Mouse (Mus musculus) hindlimb bud, embryonic 11.5 days (tissue): ENCODE measurements around the gene Gm4869.
"Not testable (repeated sequence)": the region's sequence is repeated elsewhere in the genome, so short reads cannot be mapped to it uniquely, and the experiment has no call there.

ENCODE experiments used
- DNase-seq: peaks from one replicate; pipeline ENCODE4 v3.0.0-alpha.2; 2012; ENCODE audit warnings: low read depth, low spot score; ENCODE audit errors: extremely low spot score

The Gm4869 gene

GRCm38 (mm10) chr5:140463151-140463550 lies 17.7 kb downstream of the Gm4869 start:
- not testable (repeated sequence) for DNase-seq

GRCm38 (mm10) chr5:140464943-140465342 lies 19.5 kb downstream of the Gm4869 start:
- no peak for DNase-seq

GRCm38 (mm10) chr5:140472336-140472735 lies 26.9 kb downstream of the Gm4869 start:
- DNase-seq, result no peak

GRCm38 (mm10) chr5:140481458-140481857 lies 36.0 kb downstream of the Gm4869 start:
- no peak for DNase-seq

GRCm38 (mm10) chr5:140491142-140491541 lies 45.7 kb downstream of the Gm4869 start:
- DNase-seq, result no peak

- no peak for DNase-seq
These were observed 47.3 kb downstream of the Gm4869 start for GRCm38 (mm10) chr5:140492684-140493233.

- DNase-seq, result no peak
These were observed 52.7 kb downstream of the Gm4869 start for GRCm38 (mm10) chr5:140498176-140498575.

- DNase-seq, result no peak
These were observed 55.3 kb downstream of the Gm4869 start for GRCm38 (mm10) chr5:140500736-140501135.

GRCm38 (mm10) chr5:140501982-140502836 lies 56.8 kb downstream of the Gm4869 start:
- DNase-seq, result no peak

GRCm38 (mm10) chr5:140502925-140503324 lies 57.5 kb downstream of the Gm4869 start:
- not testable (repeated sequence) for DNase-seq

GRCm38 (mm10) chr5:140505208-140505780 lies 59.8 kb downstream of the Gm4869 start, which contains the start of gene Chst12:
Gene Chst12, plus strand, starts transcription at chr5:140505550.
- DNase-seq, result peak; percentile 99

- no peak for DNase-seq
These were observed 60.8 kb downstream of the Gm4869 start for GRCm38 (mm10) chr5:140506096-140506794.

- no peak for DNase-seq
These were observed 62.2 kb downstream of the Gm4869 start for GRCm38 (mm10) chr5:140507466-140508208.

- no peak for DNase-seq
These were observed 63.2 kb downstream of the Gm4869 start for GRCm38 (mm10) chr5:140508686-140509085.

GRCm38 (mm10) chr5:140509204-140509603 lies 63.8 kb downstream of the Gm4869 start:
- DNase-seq, result no peak

GRCm38 (mm10) chr5:140510012-140511000 lies 64.9 kb downstream of the Gm4869 start:
- DNase-seq, result no peak

GRCm38 (mm10) chr5:140513921-140514320 lies 68.5 kb downstream of the Gm4869 start:
- no peak for DNase-seq

- DNase-seq, result no peak
These were observed 69.5 kb downstream of the Gm4869 start for GRCm38 (mm10) chr5:140514799-140515486.
